Mouse (Mus musculus) kidney, embryonic 15.5 days (tissue): Measurements from ENCODE around the gene Arhgap31. TPM values are rescaled to one million over a fixed set of nuclear protein-coding genes. Genes with fewer than 3 reads are reported as not detected.

ENCODE experiments used
- ATAC-seq: fragments of 200-750 bp; cut with Nextera tagmentation; replicated peaks from 2 replicates; pipeline ENCODE4 v1.8.0; 2017; ENCODE audit warnings: moderate TSS enrichment; ENCODE audit not compliant: low FRiP score
- H3K27ac ChIP-seq: fragments of 300-500 bp; sonication (generic); 2 replicates; pipeline ENCODE4 v1.5.1; 2015; ENCODE audit warnings: mild to moderate bottlenecking, inconsistent platforms
- H3K27me3 ChIP-seq: fragments of 300-500 bp; sonication (generic); 2 replicates; pipeline ENCODE4 v1.6.1; 2015; ENCODE audit warnings: inconsistent platforms
- H3K36me3 ChIP-seq: fragments of 300-500 bp; sonication (generic); 2 replicates; pipeline ENCODE4 v1.6.1; 2015; ENCODE audit warnings: inconsistent platforms
- H3K4me1 ChIP-seq: fragments of 300-500 bp; sonication (generic); 2 replicates; pipeline ENCODE4 v1.6.1; 2015; ENCODE audit warnings: inconsistent platforms
- H3K4me2 ChIP-seq: fragments of 300-500 bp; sonication (generic); 2 replicates; pipeline ENCODE4 v1.6.1; 2015; ENCODE audit warnings: moderate library complexity, mild to moderate bottlenecking, inconsistent platforms
- H3K4me3 ChIP-seq: fragments of 300-500 bp; sonication (generic); replicated peaks from 2 replicates; pipeline ENCODE4 v1.5.1; 2015; ENCODE audit warnings: mild to moderate bottlenecking, inconsistent platforms
- H3K9ac ChIP-seq: fragments of 300-500 bp; sonication (generic); 2 replicates; pipeline ENCODE4 v1.6.1; 2015; ENCODE audit warnings: mild to moderate bottlenecking, inconsistent platforms
- H3K9me3 ChIP-seq: fragments of 300-500 bp; sonication (generic); replicated peaks from 2 replicates; pipeline ENCODE4 v1.6.1; 2016; ENCODE audit warnings: inconsistent platforms
- WGBS: fragments of 180-500 bp; shearing (Covaris S2); methylation state at CpG from one replicate; pipeline ENCODE4 v1.1.7; 2015; ENCODE audit warnings: mixed read lengths; 5-methylcytosine and 5-hydroxymethylcytosine counted together
- polyA plus RNA-seq: library from polyadenylated mRNA; unstranded; fragments of >200 nt; fragmentation: Nextera tagmentation; extraction: Ambion mirVana; gene quantifications from 2 replicates; pipeline ENCODE4 v1.2.1, GENCODE M21; 2015

The Arhgap31 gene
- polyA plus RNA-seq, 1 experiment from 2014 or later, result 12.6 TPM

DNA sequence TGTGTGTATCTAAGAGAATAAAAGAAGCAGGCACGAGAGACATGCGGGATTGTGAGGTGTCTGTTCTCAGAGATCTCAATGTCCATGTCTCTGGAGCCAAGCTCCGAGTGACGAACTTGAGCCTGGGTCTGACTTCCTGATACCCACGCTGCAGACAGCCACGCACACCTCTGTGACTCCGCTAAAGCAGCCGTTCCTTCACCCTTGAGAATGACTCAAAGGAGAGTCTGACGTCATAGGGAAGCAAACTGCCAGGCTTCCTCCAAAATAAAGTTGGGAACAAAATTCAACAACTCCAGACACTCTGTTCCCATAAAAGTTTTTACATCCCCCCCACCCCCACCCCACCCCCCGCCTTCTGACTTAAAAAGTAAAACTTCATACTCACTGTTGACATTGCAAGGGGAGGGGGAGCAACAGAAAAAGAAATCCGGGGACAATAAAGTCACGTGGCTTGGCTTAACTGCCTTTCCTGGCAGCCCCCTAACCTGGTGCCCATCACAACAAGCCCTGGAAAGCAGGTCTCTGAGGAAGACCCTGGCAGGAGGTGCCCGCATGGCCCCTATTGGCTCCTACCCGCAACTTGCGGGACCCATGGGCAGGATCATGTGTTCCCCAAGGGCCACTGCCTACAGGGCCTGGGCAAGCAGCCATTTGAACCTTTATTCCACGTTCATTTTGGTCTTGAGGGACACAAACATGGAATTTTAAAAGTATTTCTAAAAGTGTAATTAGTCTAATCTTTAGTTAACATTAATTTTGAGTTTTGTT lies 12.5 kb downstream of the Arhgap31 start:
- Histone ChIP-seq H3K4me1 (peaks cover 8% of the 10 kb centered on the region), H3K4me3 (no peak overlapping the region), H3K9ac (no peak overlapping the region), H3K4me2 (no peak overlapping the region), H3K27me3 (no peaks in the 10 kb centered on the region), H3K36me3 (no peaks in the 10 kb centered on the region), H3K27ac (no peak overlapping the region), H3K9me3 (no peaks in the 10 kb centered on the region)
- no peak for ATAC-seq
- WGBS, result 75% methylated on average over 16 of the region's 16 CpGs

DNA sequence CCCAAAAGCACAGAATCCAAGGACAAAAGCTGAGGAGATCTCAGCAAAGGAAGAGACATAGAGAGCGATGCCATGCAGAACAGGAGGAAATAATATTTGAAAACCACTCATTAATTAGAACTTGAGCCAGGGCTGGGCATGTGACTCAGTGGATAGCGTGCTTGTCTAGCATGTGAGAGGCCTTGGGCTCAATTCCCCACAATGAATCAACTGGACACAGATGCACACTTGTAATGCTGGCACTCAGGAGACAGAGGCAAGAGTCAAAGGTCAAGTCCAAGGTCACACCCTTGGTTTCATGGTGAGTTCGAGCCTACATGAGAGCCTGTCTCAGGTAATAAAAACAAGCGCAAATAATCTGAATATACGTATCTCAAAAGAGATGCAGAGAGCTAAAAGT lies 15.5 kb downstream of the Arhgap31 start:
- 80% methylated on average over 5 of the region's 5 CpGs for WGBS
- no peak overlapping the region for H3K4me3 ChIP-seq
- no peak for ATAC-seq
- no peaks in the 10 kb centered on the region for H3K36me3 ChIP-seq
- H3K9me3 ChIP-seq, result no peaks in the 10 kb centered on the region
- no peak overlapping the region for H3K4me2 ChIP-seq
- H3K4me1 ChIP-seq, result peaks cover 8% of the 10 kb centered on the region
- no peak overlapping the region for H3K27ac ChIP-seq
- no peak overlapping the region for H3K9ac ChIP-seq
- H3K27me3 ChIP-seq, result no peaks in the 10 kb centered on the region

DNA sequence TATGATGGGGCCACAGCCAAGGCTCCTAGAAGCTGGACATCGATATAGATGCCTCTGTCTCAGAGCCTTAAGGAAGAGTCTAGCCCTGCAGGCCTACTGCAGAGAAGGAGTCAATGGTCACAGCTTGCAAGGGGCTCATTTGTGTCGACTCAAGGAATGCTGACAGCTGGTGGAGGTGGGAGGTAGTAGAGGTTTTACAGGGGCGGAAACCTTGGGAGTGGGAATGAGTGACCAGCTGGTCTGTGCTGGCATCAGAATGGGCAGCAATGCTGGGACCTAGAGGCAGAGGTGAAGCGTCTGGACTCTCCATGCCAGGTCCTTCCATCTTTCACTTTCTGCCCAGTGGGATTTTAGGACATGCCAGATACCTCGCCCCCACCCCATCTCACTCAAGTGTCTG lies 17.5 kb downstream of the Arhgap31 start:
- no peak overlapping the region for H3K9ac ChIP-seq
- H3K4me1 ChIP-seq, result no peaks in the 10 kb centered on the region
- H3K27ac ChIP-seq, result no peak overlapping the region
- H3K4me3 ChIP-seq, result no peak overlapping the region
- no peak overlapping the region for H3K4me2 ChIP-seq
- H3K27me3 ChIP-seq, result no peaks in the 10 kb centered on the region
- no peaks in the 10 kb centered on the region for H3K9me3 ChIP-seq
- H3K36me3 ChIP-seq, result no peaks in the 10 kb centered on the region
- ATAC-seq, result no peak
- WGBS, result 78% methylated on average over 5 of the region's 5 CpGs

DNA sequence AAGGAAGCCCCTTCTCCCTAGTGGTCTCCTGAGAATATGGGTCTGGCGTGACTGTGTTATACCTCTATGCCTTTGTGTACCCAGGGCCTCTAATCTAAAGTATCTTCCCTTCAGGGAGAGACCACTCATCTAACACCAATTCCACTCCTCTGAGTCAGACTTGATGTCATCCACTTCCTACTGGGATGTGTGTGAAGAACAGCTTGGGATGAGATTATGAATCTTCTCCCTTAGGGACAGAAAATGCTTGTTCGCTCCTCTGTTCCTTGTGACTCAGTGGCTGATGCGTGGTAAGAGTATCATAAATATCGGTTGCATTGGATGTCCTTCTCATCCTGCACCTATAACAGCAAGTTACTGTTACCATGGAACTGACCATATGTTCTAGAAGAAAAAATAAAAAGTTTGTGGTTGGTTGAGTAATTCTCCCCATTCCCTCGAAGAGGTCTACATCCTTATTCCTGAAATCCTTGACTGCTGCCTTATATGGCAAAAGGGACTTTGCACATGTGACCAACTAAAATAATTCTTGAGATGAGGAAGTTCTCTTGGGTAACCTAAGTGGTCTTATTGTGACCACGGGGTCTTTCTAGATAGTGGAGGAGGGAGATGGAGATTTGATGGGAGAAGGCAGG lies 18.1 kb downstream of the Arhgap31 start:
- no peak overlapping the region for H3K4me3 ChIP-seq
- 91% methylated on average over 6 of the region's 6 CpGs for WGBS
- H3K27me3 ChIP-seq, result no peaks in the 10 kb centered on the region
- no peak overlapping the region for H3K4me2 ChIP-seq
- H3K4me1 ChIP-seq, result peaks cover 5% of the 10 kb centered on the region
- no peak overlapping the region for H3K9ac ChIP-seq
- H3K9me3 ChIP-seq, result no peaks in the 10 kb centered on the region
- H3K27ac ChIP-seq, result no peak overlapping the region
- H3K36me3 ChIP-seq, result no peaks in the 10 kb centered on the region
- no peak for ATAC-seq

DNA sequence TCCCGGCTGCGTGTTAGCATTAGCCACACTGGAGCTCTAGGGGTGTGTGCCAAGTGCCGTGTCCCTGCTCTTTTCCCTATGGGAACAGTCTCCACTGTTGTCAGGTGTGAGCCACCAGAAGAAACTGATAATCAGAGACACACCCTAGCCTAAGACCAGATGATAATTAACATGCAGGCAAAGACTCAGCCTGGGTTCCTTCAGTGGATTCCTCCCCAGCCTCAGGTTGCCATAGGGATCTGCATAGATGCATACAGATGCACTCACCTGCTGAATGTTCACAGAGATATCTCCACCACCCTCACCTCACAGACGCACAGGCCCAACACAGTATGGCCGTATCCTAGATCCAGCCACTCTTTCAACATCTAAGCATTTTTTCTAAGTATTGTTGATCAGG lies 22.6 kb downstream of the Arhgap31 start:
- H3K27ac ChIP-seq, result 0 out of 2 replicates have a peak overlapping the region, but pooled peaks have one; percentile 37
- no peaks in the 10 kb centered on the region for H3K36me3 ChIP-seq
- H3K9me3 ChIP-seq, result no peaks in the 10 kb centered on the region
- no peak overlapping the region for H3K4me3 ChIP-seq
- no peaks in the 10 kb centered on the region for H3K27me3 ChIP-seq
- peaks cover 31% of the 10 kb centered on the region for H3K4me1 ChIP-seq
- no peak overlapping the region for H3K9ac ChIP-seq
- ATAC-seq, result no peak
- no peak overlapping the region for H3K4me2 ChIP-seq
- 89% methylated on average over 5 of the region's 5 CpGs for WGBS

DNA sequence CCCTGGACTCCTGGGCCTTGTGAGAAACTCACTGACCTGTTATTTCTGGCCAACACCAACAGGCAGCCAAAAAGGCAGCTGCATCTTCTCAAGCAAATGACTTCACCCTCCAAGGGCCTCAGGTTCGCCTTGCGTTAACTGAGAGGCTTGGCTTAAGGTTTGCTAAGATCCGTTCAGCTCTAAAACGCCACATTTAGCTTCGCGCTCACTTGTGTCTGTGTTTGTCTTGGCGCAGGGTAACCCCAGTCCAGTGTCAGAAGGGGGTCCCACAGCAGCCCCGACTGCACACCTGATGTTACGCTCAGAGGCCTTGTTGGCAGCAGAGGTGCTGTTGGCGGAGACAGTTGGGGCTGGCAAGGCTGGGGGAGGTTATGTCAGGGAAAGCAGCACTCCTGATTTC lies 23.3 kb downstream of the Arhgap31 start:
- no peak overlapping the region for H3K9ac ChIP-seq
- H3K4me1 ChIP-seq, result peaks cover 31% of the 10 kb centered on the region
- ATAC-seq, result peak; percentile 63
- H3K36me3 ChIP-seq, result no peaks in the 10 kb centered on the region
- no peaks in the 10 kb centered on the region for H3K9me3 ChIP-seq
- H3K4me3 ChIP-seq, result no peak overlapping the region
- H3K4me2 ChIP-seq, result no peak overlapping the region
- 42% methylated on average over 10 of the region's 10 CpGs for WGBS
- peak overlapping the region; percentile 37; the same call in 1 of the 2 replicates for H3K27ac ChIP-seq
- no peaks in the 10 kb centered on the region for H3K27me3 ChIP-seq

DNA sequence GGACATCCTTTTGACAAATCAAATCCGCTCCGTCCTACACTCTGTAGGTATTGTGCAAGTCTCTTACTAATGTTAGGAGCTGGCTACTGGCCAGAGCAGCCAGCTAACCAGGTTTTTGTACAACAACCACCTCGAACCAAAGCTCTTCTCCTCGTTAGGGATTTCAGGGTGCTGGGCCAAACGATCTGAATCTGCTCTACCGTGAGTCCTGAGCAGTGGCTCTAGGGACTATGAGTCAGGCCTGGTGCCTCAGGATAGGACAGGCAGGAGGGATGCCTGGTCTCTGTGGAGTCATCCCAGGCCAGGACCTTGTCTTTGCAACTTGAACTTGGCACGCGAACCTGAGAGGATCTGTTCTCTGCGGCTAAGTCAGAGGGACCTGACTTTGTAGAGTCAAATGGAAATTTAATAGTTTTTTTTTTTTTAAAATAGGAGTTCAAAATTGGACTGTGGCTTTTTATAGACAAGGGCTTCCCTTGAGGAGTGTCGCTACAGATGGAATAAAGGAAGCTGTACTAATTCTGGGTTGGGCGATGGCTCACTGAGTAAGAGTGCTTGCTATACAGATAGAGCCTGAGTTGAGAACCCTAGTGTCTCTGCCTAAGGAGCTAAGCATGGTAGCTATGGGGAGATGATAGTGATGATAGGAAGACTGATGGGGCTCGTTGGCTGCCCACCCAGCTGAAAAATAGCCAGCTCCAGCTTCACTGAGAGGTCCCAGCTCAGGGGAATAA lies 24.4 kb downstream of the Arhgap31 start:
- Histone ChIP-seq H3K27me3 (no peaks in the 10 kb centered on the region), H3K9me3 (no peaks in the 10 kb centered on the region), H3K4me1 (peaks cover 31% of the 10 kb centered on the region), H3K27ac (no peak overlapping the region), H3K36me3 (no peaks in the 10 kb centered on the region), H3K4me3 (no peak overlapping the region), H3K4me2 (no peak overlapping the region), H3K9ac (no peak overlapping the region)
- no peak for ATAC-seq
- WGBS, result 79% methylated on average over 12 of the region's 12 CpGs

DNA sequence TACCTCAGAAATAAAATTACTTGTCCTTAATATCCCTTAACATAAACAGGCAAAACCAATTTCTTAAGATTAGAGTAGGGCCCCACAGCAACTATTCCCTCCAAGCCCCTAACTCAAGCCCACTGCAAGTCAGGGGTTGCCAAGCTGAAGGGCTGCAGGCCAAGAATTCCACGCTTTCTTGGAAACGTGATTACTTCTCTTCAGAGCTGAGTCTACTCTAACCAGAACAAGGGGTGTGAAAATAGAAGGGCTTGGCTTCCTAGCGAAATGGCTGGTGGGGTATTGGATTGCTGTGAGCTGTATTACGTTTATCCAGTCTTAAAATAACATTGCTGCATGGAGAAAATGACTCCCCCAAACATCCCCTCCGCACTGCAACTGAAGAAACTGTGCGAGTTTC lies 25.4 kb downstream of the Arhgap31 start:
- peaks cover 31% of the 10 kb centered on the region for H3K4me1 ChIP-seq
- H3K27ac ChIP-seq, result peak overlapping the region; percentile 39; the same call in 1 of the 2 replicates
- no peak overlapping the region for H3K9ac ChIP-seq
- H3K9me3 ChIP-seq, result no peaks in the 10 kb centered on the region
- no peak overlapping the region for H3K4me2 ChIP-seq
- H3K27me3 ChIP-seq, result no peaks in the 10 kb centered on the region
- WGBS, result 33% methylated on average over 6 of the region's 6 CpGs
- H3K36me3 ChIP-seq, result no peaks in the 10 kb centered on the region
- ATAC-seq, result no peak
- no peak overlapping the region for H3K4me3 ChIP-seq

DNA sequence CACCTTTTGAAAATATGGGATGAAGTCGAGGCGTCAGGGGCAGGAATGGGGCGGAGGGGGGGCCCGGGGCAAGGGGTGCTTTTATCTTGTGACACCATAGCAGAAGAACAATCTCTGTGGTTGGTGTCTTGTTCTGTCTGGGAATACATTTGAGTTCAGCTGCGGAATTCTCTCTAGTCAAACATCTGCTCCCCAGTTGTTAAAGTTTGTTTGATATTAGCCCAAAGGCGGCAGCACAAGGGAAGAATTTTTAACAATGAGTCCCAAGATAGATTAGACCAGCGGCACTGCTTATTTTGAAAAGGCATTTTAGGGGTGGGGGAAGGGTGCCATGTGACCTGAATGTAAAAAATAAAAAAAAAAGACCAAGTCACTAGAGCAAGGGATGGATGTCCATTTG lies 30.0 kb downstream of the Arhgap31 start:
- Histone ChIP-seq H3K4me2 (no peak overlapping the region), H3K27me3 (no peaks in the 10 kb centered on the region), H3K9ac (no peak overlapping the region), H3K4me3 (no peak overlapping the region), H3K9me3 (no peaks in the 10 kb centered on the region), H3K27ac (no peak overlapping the region), H3K4me1 (peaks cover 26% of the 10 kb centered on the region), H3K36me3 (no peaks in the 10 kb centered on the region)
- ATAC-seq, result no peak
- WGBS, result 57% methylated on average over 7 of the region's 7 CpGs

DNA sequence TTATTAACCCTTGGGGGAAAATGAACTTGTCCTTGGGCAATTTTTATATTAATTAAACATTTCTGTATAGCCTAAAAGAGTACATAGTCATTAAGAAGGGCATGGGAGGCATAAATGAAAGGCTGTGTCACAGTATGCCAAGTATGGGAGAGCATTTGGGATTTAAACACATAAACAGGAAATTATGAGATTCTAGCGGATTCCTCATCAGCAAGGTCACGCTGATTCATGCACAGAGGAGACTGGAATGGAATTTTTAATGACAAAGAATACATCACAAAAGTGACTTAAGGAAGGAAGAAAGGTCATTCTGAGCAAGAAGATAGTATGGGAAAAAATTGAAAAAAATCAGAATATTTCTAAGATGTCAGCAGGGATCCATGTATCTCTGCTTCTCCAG lies 31.8 kb downstream of the Arhgap31 start:
- no peaks in the 10 kb centered on the region for H3K36me3 ChIP-seq
- H3K9ac ChIP-seq, result no peak overlapping the region
- no peaks in the 10 kb centered on the region for H3K27me3 ChIP-seq
- no peak overlapping the region for H3K4me3 ChIP-seq
- ATAC-seq, result no peak
- no peak overlapping the region for H3K4me2 ChIP-seq
- 72% methylated on average over 2 of the region's 2 CpGs for WGBS
- no peak overlapping the region for H3K27ac ChIP-seq
- peaks cover 16% of the 10 kb centered on the region for H3K4me1 ChIP-seq
- no peaks in the 10 kb centered on the region for H3K9me3 ChIP-seq

DNA sequence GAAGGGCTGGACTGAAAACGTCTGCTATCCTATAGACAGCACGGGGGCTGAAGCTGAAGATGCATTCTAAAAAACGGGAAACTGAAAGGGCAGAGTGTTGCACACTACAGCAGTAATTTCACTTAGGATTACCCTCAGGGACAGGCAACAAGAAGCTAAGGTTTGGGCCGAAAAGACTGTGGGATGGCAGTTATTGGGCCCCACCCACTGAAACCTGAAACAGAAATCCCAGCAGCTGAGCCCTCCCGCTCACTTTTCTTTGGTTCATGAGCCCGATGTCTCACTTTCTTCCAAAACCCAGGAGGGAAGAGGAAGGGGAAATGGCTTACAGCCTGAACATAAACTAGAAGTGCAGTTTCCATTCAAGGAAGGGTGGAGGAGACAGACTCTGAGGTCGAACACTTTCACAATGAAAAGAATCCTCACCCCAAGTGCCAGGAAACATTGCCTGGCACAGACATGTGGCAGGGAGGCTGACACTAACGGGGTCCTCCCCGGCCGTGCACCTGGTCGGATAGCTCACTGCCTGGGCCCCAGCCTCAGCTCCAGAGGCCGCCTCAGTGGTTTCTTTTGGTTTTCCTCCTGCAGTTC lies 33.5 kb downstream of the Arhgap31 start:
- ATAC-seq, result peak; percentile 60
- H3K4me3 ChIP-seq, result peak overlapping the region; percentile 18
- H3K9ac ChIP-seq, result no peak overlapping the region
- WGBS, result 18% methylated on average over 12 of the region's 12 CpGs
- H3K9me3 ChIP-seq, result no peaks in the 10 kb centered on the region
- H3K27ac ChIP-seq, result peak overlapping the region; percentile 70
- H3K4me1 ChIP-seq, result peaks cover 16% of the 10 kb centered on the region
- peak overlapping the region; percentile 49 for H3K4me2 ChIP-seq
- no peaks in the 10 kb centered on the region for H3K36me3 ChIP-seq
- H3K27me3 ChIP-seq, result no peaks in the 10 kb centered on the region

DNA sequence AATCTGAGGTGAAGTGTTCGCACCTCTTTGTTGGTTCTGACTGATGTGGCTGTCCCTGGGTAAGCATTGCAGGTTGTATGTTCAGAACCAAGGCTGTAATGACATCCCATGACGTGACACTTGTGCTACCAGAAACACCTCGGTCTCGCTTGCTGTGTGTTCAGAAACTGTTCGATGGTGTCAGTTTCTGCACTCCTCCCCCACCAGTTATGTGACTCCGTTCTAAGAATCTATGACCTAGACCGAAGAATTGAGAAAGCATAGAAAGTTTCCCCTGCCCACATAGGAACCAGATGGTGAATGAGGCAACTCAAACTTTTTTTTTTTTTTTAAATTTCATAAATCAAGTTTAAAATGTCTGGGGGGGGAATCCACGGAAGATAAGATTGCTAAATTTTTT lies 34.2 kb downstream of the Arhgap31 start:
- H3K27ac ChIP-seq, result no peak overlapping the region
- H3K36me3 ChIP-seq, result no peaks in the 10 kb centered on the region
- H3K4me3 ChIP-seq, result no peak overlapping the region
- WGBS, result 51% methylated on average over 8 of the region's 8 CpGs
- H3K4me1 ChIP-seq, result peaks cover 16% of the 10 kb centered on the region
- peak overlapping the region; percentile 49 for H3K4me2 ChIP-seq
- no peaks in the 10 kb centered on the region for H3K9me3 ChIP-seq
- no peaks in the 10 kb centered on the region for H3K27me3 ChIP-seq
- H3K9ac ChIP-seq, result no peak overlapping the region
- ATAC-seq, result no peak
